Mouse (Mus musculus) left cerebral cortex, adult 18-20 months (tissue): ENCODE data around the gene Kdm2a. TPM values are rescaled to one million over a fixed set of nuclear protein-coding genes. Genes with fewer than 3 reads are reported as not detected.

Source experiments
- DNase-seq, 2 experiments: peaks; one replicate each; pipeline ENCODE4 v3.0.0; 2021 to 2022; ENCODE audit warnings: low spot score in 2 of 2, mixed read lengths in 1 of 2
- total RNA-seq, 2 experiments: library from RNA; stranded (reverse); gene quantifications; 2 replicates each; pipeline ENCODE4 v1.2.3; 2021

Kdm2a gene
- total RNA-seq, 2 experiments from 2014 or later, result 74.0 to 77.0 TPM

- DNase-seq, result no peak
Observed at GRCm38 (mm10) chr19:4331273-4331672, 66.8 kb downstream of the Kdm2a start.

- no peak for DNase-seq
Observed at GRCm38 (mm10) chr19:4330603-4331002, 67.5 kb downstream of the Kdm2a start.

GRCm38 (mm10) chr19:4328737-4329304, 69.3 kb downstream of the Kdm2a start:
- DNase-seq, result no peak

- DNase-seq, result no peak
Observed at GRCm38 (mm10) chr19:4326881-4327280, 71.2 kb downstream of the Kdm2a start.

GRCm38 (mm10) chr19:4326106-4326505, 72.0 kb downstream of the Kdm2a start:
- DNase-seq, result no peak

GRCm38 (mm10) chr19:4322134-4322533, 76.0 kb downstream of the Kdm2a start:
- DNase-seq, result no peak

- no peak for DNase-seq
Observed at GRCm38 (mm10) chr19:4321622-4322021, 76.5 kb downstream of the Kdm2a start.

GRCm38 (mm10) chr19:4319272-4319671, 78.8 kb downstream of the Kdm2a start:
- no peak for DNase-seq

GRCm38 (mm10) chr19:4317181-4317580, 80.9 kb downstream of the Kdm2a start:
- DNase-seq, result no peak

- DNase-seq, result no peak
Observed at GRCm38 (mm10) chr19:4315223-4315944, 82.7 kb downstream of the Kdm2a start.

GRCm38 (mm10) chr19:4309776-4310185, 88.3 kb downstream of the Kdm2a start:
- DNase-seq, result peak in 1 of 2 experiments; percentile 51

GRCm38 (mm10) chr19:4309302-4309701, 88.8 kb downstream of the Kdm2a start:
- DNase-seq, result no peak

GRCm38 (mm10) chr19:4306190-4306577, 91.9 kb downstream of the Kdm2a start, which contains the start of gene Grk2:
Gene Grk2 (minus strand): TSS chr19:4306222.
- DNase-seq, result peak; percentile 78 to 83

GRCm38 (mm10) chr19:4305491-4306189, 92.4 kb downstream of the Kdm2a start:
- DNase-seq, result peak in 1 of 2 experiments; percentile 45

GRCm38 (mm10) chr19:4304871-4305321, 93.2 kb downstream of the Kdm2a start:
- DNase-seq, result no peak

GRCm38 (mm10) chr19:4304251-4304821, 93.7 kb downstream of the Kdm2a start:
- DNase-seq, result no peak

GRCm38 (mm10) chr19:4303640-4303995, 94.5 kb downstream of the Kdm2a start:
- no peak for DNase-seq

- DNase-seq, result peak in 1 of 2 experiments; percentile 36
Observed at GRCm38 (mm10) chr19:4302936-4303639, 95.0 kb downstream of the Kdm2a start.

- DNase-seq, result peak in 1 of 2 experiments; percentile 58
Observed at GRCm38 (mm10) chr19:4301735-4302651, 96.1 kb downstream of the Kdm2a start.
